Mouse (Mus musculus): Measurements from ENCODE around the gene Grb10.

DNA sequence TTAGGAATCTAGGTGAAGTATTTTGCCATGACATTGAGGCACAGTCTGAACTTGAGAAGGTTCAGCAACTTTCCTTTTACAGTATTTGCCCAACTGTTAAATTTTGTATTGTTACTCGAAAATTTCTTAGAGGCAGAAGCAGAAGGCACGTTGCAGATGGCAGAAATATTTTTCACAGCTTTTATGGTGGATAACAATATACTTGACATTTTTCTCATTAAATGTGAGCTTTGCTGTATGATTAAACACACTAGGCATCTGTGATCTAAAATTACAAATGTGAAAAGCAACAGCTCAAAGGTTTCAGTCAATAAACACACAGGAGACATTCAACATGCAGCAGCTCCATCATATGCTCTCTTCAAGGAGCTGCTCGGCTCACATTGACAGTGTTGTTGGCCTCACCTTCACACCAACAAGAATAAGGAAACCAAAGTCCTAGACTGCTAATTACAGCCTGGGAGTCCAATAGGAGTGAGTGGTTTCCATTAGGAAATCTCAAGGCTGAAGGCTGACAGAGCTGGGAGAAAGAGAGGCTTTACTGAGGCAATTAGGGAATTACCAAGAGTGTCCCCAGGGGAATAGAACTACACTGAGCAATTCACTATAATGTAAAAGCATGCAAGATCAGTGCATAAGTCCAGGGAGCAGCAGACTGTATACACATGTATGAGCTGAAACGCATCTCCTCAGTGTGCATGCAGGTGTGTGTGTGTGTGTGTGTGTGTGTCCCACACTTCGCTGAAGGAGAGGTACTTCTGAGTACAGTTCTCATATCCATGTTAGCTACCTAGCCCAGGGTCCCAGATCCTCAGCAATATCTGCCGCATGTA, 35.1 kb upstream of the Grb10 start:
- TF ChIP-seq POLR2A (IDR thresholded peaks at IDR 0.05; ENCODE audit: extremely low read depth, insufficient read depth, low read length) (no peak), CTCF (IDR thresholded peaks at IDR 0.05; ENCODE audit: extremely low read depth, insufficient read depth, low read length) (no peak)

Measured in cortical plate, adult 2 months (tissue).